Mouse (Mus musculus) sigmoid colon, adult 10 weeks (tissue): ENCODE measurements around the gene Zcchc13. TPM values are rescaled to one million over a fixed set of nuclear protein-coding genes. Genes with fewer than 3 reads are reported as not detected.

Experiments
- polyA plus RNA-seq: library from polyadenylated mRNA; stranded (reverse); fragments of 350-450 nt; fragmentation: Illumina TruSeq; extraction: RNeasy Lipid Tissue Mini Kit (QIAGEN cat#74804); gene quantifications from one replicate; pipeline ENCODE4 v1.2.3, GENCODE M21; 2014; ENCODE audit warnings: low read depth, low replicate concordance

Zcchc13 gene
- not detected for polyA plus RNA-seq

GRCm38 (mm10) chrX:103630303-103630702, at the start of gene Zcchc13:
Zcchc13 (plus strand) TSS chrX:103630586.

Other genes starting within 250 kb of the Zcchc13 start
- not detected for gene Tsx, start 216.1 kb upstream of the Zcchc13 start, polyA plus RNA-seq
- not detected for gene Gm26992, start 208.6 kb upstream of the Zcchc13 start, polyA plus RNA-seq
- 2.6 TPM for gene Slc16a2, start 191.4 kb downstream of the Zcchc13 start, polyA plus RNA-seq